In the genomic region with DNA sequence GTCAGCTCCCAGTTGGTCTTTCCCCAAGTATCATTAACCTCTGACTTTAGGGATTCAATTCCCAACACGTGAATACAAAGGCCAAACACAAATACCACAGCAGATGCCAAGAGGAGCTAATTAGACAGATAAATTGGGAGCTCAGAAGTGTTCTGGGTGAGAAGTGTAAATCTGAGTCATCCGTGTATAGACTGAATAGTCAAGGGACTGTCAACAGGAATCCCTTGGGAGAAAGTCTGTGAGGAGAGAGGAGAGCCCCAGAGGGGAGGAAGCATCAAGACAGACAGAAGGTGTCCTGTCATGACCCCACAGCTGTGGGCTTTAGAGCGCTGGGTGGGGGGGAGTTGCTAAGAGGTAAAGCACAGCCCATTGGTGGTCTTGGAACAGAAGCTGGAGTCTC, we compare ENCODE assay signal across 1 mouse cellular context.
TF ChIP-seq lines count a peak whose summit lies in the region.

No protein-coding gene starts in this region.

TF ChIP-seq in CH12.LX, 34 proteins besides CTCF, POLR2A, EP300 and RAD21 (continued from another document):
- TF ChIP-seq IRF4 (IDR thresholded peaks at IDR 0.05; ENCODE audit: low read depth, low read length) (peak; percentile 56; the same call in 1 of the 2 replicates), MAFK (IDR thresholded peaks at IDR 0.05; ENCODE audit: insufficient replicate concordance, low read length) (no peak), MYC (IDR thresholded peaks at IDR 0.05; ENCODE audit: low read depth, low read length) (no peak)
TF ChIP-seq in CH12.LX: peak in this region for 7.
